Mouse (Mus musculus) megakaryocyte, embryonic 14.5 days (primary cell): ENCODE results near the gene Prdm9.

ENCODE experiments used
- FLI1 ChIP-seq: IDR thresholded peaks from 2 replicates; pipeline ENCODE4 v1.6.1; 2012; ENCODE audit warnings: low read length, inconsistent platforms, mixed read lengths
- GATA1 ChIP-seq: IDR thresholded peaks from 3 replicates; pipeline ENCODE4 v1.6.1; 2012; ENCODE audit warnings: mixed read lengths, low read length, inconsistent platforms, borderline replicate concordance

DNA sequence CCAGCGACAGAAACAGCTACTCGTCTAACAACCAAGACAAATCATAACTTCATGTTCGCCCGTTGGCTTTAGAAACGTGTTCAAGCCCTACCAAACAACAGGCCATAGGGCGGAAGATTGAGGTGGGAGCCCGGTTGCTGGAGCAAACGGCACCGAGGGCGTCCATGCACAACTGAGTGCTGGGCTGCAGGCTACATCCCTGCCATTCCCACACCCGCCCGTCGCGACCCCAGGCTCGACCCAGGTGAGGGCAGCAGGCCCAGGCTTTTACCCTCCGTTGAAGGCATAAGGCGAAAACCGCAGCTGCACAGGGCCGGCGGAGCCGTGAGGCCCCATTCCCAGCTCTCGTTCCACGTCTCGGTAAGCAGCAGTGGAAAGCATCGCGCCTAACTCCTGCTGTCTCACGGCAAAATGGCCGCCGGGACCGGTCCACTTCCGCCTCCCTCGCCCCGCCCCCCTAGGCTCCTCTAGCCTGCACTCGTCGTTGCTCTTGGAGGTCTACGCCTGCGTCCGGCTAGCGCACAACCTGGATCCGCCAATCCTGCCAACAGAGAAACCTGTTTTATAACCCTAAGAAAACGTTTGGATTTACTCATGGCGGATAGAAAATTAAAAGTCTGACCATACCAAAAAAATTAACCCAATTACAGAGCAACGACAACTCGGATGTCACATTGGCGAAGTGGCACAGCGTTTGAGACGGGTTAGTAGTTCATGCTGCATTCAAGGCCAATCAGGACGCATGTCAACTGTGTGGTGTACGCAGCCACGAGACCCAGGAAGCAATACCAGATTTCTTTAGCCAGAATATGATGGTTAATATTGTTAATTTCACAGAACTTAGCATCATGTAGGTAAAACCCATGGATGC is 66.0 kb downstream of the Prdm9 start:
- TF ChIP-seq GATA1, result no peak
- TF ChIP-seq FLI1, result no peak
